Mouse (Mus musculus) kidney, postnatal 0 days (tissue): ENCODE results near the gene Fam43b. TPM values are rescaled to one million over a fixed set of nuclear protein-coding genes. Genes with fewer than 3 reads are reported as not detected.

Experiments used
- ATAC-seq: fragments of 200-750 bp; cut with Nextera tagmentation; replicated peaks from 2 replicates; pipeline ENCODE4 v1.8.0; 2017; ENCODE audit warnings: low read depth, moderate number of reproducible peaks, moderate TSS enrichment, moderate library complexity; ENCODE audit not compliant: low FRiP score
- DNase-seq: peaks from one replicate; pipeline ENCODE4 v3.0.0-alpha.2; 2016; ENCODE audit warnings: low spot score
- H3K27ac ChIP-seq: fragments of 300-500 bp; sonication (generic); 2 replicates; pipeline ENCODE4 v1.5.1; 2014; ENCODE audit warnings: mild to moderate bottlenecking
- H3K27me3 ChIP-seq: fragments of 300-500 bp; sonication (generic); 2 replicates; pipeline ENCODE4 v1.6.1; 2014; ENCODE audit warnings: low read length, mixed read lengths; ENCODE audit not compliant: insufficient read depth
- H3K36me3 ChIP-seq: fragments of 300-500 bp; sonication (generic); 2 replicates; pipeline ENCODE4 v1.6.1; 2014; ENCODE audit warnings: low read length, mixed read lengths; ENCODE audit not compliant: insufficient read depth
- H3K4me1 ChIP-seq: fragments of 300-500 bp; sonication (generic); replicated peaks from 2 replicates; pipeline ENCODE4 v1.6.1; 2014; ENCODE audit warnings: antibody characterized with exemption, low read length, mixed read lengths; ENCODE audit not compliant: insufficient read depth
- H3K4me2 ChIP-seq: fragments of 300-500 bp; sonication (generic); 2 replicates; pipeline ENCODE4 v1.6.1; 2014; ENCODE audit warnings: mild to moderate bottlenecking, low read length, moderate library complexity, mixed read lengths
- H3K4me3 ChIP-seq: fragments of 300-500 bp; sonication (generic); replicated peaks from 2 replicates; pipeline ENCODE4 v1.5.1; 2014; ENCODE audit warnings: low read depth, low read length
- H3K9ac ChIP-seq: fragments of 300-500 bp; sonication (generic); 2 replicates; pipeline ENCODE4 v1.6.1; 2014; ENCODE audit warnings: low read depth, low read length
- H3K9me3 ChIP-seq: fragments of 300-500 bp; sonication (generic); replicated peaks from 2 replicates; pipeline ENCODE4 v1.6.1; 2016; ENCODE audit warnings: low read length, inconsistent platforms, mixed read lengths
- CTCF ChIP-seq: IDR thresholded peaks from 2 replicates; pipeline ENCODE4 v1.5.1; 2016; ENCODE audit warnings: antibody characterized with exemption, low read depth, mild to moderate bottlenecking, moderate library complexity
- WGBS: fragments of 180-500 bp; shearing (Covaris S2); extraction: QIAGEN DNeasy Blood & Tissue Kit; methylation state at CpG from one replicate; pipeline ENCODE4 v1.1.7; 2014; 5-methylcytosine and 5-hydroxymethylcytosine counted together
- polyA plus RNA-seq: library from polyadenylated mRNA; unstranded; fragments of >200 nt; fragmentation: Nextera tagmentation; extraction: Ambion mirVana; gene quantifications from 2 replicates; pipeline ENCODE4 v1.2.1, GENCODE M21; 2015

Fam43b gene
- polyA plus RNA-seq, 1 experiment from 2014 or later = 0.12 TPM

- no peak for ATAC-seq
- WGBS = 11% methylated on average over 8 of the region's 8 CpGs
- peaks cover 21% of the 10 kb centered on the region for H3K4me1 ChIP-seq
- H3K27me3 ChIP-seq = peaks cover 53% of the 10 kb centered on the region
- H3K4me2 ChIP-seq = peak overlapping the region; percentile 52
- DNase-seq = no peak
- H3K4me3 ChIP-seq = peak overlapping the region; percentile 33
- H3K27ac ChIP-seq = no peak overlapping the region
- no peak for TF ChIP-seq CTCF
- no peak overlapping the region for H3K9ac ChIP-seq
- no peaks in the 10 kb centered on the region for H3K9me3 ChIP-seq
- H3K36me3 ChIP-seq = no peaks in the 10 kb centered on the region
These were observed 383 bp upstream of the Fam43b start for GRCm38 (mm10) chr4:138396711-138397110.

DNA sequence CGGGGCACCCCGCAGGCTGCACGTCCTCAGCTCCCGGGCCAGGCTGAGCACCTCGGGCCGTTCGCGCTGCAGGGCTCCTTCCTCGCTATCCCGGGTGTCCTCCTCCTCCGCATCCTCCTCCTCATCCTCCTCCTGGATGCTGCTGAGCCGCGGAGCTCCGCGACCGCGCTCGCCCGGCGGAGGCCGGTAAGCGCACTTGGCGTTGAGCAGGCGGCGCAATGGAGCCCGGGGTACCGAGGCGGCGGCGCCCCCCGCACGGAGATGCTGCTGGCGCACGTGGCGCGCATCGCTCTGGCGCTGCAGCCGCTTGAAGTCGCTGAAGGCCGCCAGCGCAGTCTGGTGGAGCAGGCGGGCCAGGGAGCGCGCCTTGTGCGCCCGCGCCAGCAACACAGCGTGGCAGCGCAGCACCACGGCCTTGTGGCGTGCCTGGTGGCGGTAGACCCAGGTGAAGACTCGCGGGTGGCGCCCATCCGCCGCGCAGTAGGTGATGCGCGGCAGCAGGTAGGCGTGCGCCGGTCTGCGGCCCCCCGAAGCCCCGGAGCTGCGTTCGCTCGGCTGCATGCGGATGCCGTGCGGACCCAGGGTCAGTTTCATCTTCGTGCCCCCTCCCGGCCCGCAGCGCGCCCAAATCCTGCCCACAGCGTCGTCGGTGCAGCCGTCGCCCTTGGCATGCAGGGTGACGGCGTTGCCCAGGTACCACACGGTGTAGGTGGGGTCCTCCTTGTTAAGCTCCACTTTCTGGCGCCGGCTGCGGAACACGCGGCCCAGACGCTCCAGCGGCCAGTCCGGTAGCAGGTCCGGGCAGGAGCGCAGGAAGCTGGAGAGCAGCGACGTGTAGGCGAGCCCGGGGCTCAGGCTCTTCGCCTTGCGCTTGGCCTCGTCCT, 999 bp downstream of the Fam43b start:
- WGBS = under 1% methylated on average over 103 of the region's 103 CpGs
- Histone ChIP-seq H3K9ac (0 out of 2 replicates have a peak overlapping the region, but pooled peaks have one; percentile 25), H3K27ac (no peak overlapping the region), H3K36me3 (no peaks in the 10 kb centered on the region), H3K4me1 (peaks cover 21% of the 10 kb centered on the region), H3K4me2 (peak overlapping the region; percentile 52), H3K9me3 (no peaks in the 10 kb centered on the region), H3K27me3 (peaks cover 53% of the 10 kb centered on the region), H3K4me3 (peak overlapping the region; percentile 33)
- peak; percentile 37 for DNase-seq
- ATAC-seq = no peak
- no peak for TF ChIP-seq CTCF

GRCm38 (mm10) chr4:138393703-138394102, 2.6 kb downstream of the Fam43b start:
- Histone ChIP-seq H3K4me2 (no peak overlapping the region), H3K9me3 (no peaks in the 10 kb centered on the region), H3K36me3 (no peaks in the 10 kb centered on the region), H3K27me3 (peaks cover 53% of the 10 kb centered on the region), H3K4me3 (no peak overlapping the region), H3K27ac (no peak overlapping the region), H3K4me1 (peaks cover 21% of the 10 kb centered on the region), H3K9ac (no peak overlapping the region)
- no peak for ATAC-seq
- 49% methylated on average over 7 of the region's 7 CpGs for WGBS
- DNase-seq = no peak
- TF ChIP-seq CTCF = no peak

DNA sequence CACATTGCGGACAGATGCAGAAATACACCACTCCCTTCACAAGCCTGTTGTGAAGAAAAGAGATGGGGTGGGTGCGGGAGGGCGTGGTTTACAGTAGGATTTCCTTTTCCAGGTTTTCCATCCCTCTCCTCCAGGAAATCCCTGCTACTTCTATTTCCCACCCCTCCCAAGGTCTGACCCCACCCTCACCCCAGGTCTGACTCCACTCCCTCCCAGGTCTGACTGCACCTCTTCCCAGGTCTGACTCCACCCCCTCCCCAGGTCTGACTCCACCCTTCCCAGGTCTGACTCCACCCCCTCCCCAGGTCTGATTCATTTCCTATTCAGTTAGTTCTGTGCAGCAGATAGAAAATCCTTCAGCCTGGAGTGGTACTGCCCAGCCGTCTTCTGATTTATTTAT, 12.5 kb downstream of the Fam43b start:
- no peak for TF ChIP-seq CTCF
- ATAC-seq = no peak
- Histone ChIP-seq H3K4me3 (no peak overlapping the region), H3K9ac (no peak overlapping the region), H3K9me3 (no peaks in the 10 kb centered on the region), H3K27ac (no peak overlapping the region), H3K36me3 (no peaks in the 10 kb centered on the region), H3K4me1 (no peaks in the 10 kb centered on the region), H3K4me2 (no peak overlapping the region), H3K27me3 (no peaks in the 10 kb centered on the region)
- 49% methylated on average over 4 of the region's 4 CpGs for WGBS
- no peak for DNase-seq

DNA sequence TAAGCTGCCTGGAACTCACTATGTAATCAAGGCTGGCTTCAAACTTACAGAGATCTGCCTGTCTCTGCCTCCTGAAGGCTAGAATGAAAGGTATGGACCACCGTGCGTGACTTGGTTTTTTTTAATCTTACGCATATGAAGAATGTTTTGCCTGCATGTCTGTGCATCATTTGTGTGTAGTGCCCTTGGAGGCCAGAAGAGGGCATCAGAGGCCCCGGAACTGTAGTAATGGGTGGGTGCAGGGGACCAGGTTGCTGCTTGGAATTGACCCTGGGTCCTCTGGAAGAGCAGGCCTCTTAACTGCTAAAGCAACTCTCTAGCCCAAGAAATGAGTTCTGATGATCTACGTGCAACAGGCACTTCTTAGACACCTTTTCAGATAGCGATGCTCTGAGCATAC, 13.9 kb downstream of the Fam43b start:
- no peak overlapping the region for H3K27ac ChIP-seq
- TF ChIP-seq CTCF = peak; percentile 57
- no peak overlapping the region for H3K9ac ChIP-seq
- H3K4me2 ChIP-seq = no peak overlapping the region
- H3K4me3 ChIP-seq = no peak overlapping the region
- no peaks in the 10 kb centered on the region for H3K9me3 ChIP-seq
- 78% methylated on average over 6 of the region's 6 CpGs for WGBS
- DNase-seq (no peak), ATAC-seq (no peak)
- H3K36me3 ChIP-seq = no peaks in the 10 kb centered on the region
- no peaks in the 10 kb centered on the region for H3K27me3 ChIP-seq
- H3K4me1 ChIP-seq = no peaks in the 10 kb centered on the region

GRCm38 (mm10) chr4:138380132-138380689, 16.1 kb downstream of the Fam43b start:
- DNase-seq (no peak), ATAC-seq (no peak)
- no peaks in the 10 kb centered on the region for H3K4me1 ChIP-seq
- no peaks in the 10 kb centered on the region for H3K9me3 ChIP-seq
- no peak for TF ChIP-seq CTCF
- no peak overlapping the region for H3K4me2 ChIP-seq
- WGBS = 32% methylated on average over 10 of the region's 10 CpGs
- no peak overlapping the region for H3K9ac ChIP-seq
- no peak overlapping the region for H3K4me3 ChIP-seq
- no peaks in the 10 kb centered on the region for H3K27me3 ChIP-seq
- H3K36me3 ChIP-seq = no peaks in the 10 kb centered on the region
- H3K27ac ChIP-seq = no peak overlapping the region
